Mouse (Mus musculus): ENCODE results near the gene Dpysl4. TPM values are rescaled to one million over a fixed set of nuclear protein-coding genes. Genes with fewer than 3 reads are reported as not detected.

Gene Dpysl4
- polyA plus RNA-seq (2017; shearing (Covaris generic)): under 1 TPM; 0.23 to 0.94 TPM

GRCm38 (mm10) chr7:139085629-139086194 is at the start of gene Dpysl4:
Gene Dpysl4, plus strand, starts transcription at chr7:139086001.

Other genes starting within 250 kb of the Dpysl4 start
- gene Ppp2r2d, start 239.9 kb upstream of the Dpysl4 start, polyA plus RNA-seq (2017; shearing (Covaris generic)): 10 to 100 TPM; 52.1 to 56.3 TPM
- gene Mapk1ip1, start 239.7 kb upstream of the Dpysl4 start, polyA plus RNA-seq (2017; shearing (Covaris generic)): 10 to 100 TPM; 16.6 to 27.7 TPM
- gene Bnip3, start 176.5 kb upstream of the Dpysl4 start, polyA plus RNA-seq (2017; shearing (Covaris generic)): 10 to 100 TPM; 14.6 to 21.8 TPM
- gene Jakmip3, start 145.3 kb upstream of the Dpysl4 start, polyA plus RNA-seq (2017; shearing (Covaris generic)): under 1 TPM; 0.07 to 0.11 TPM
- 1 to 10 TPM; 2.6 to 3.0 TPM for gene Lrrc27, start 127.0 kb downstream of the Dpysl4 start, polyA plus RNA-seq (2017; shearing (Covaris generic))
- gene Stk32c, start 127.3 kb downstream of the Dpysl4 start, polyA plus RNA-seq (2017; shearing (Covaris generic)): 10 to 100 TPM in 1 of 2 experiments, under 1 TPM in 1; 0.21 to 10.9 TPM
- 1 to 10 TPM; 3.7 to 5.8 TPM for gene Pwwp2b, start 162.5 kb downstream of the Dpysl4 start, polyA plus RNA-seq (2017; shearing (Covaris generic))

Measured in inflammation-experienced regulatory T-cells (primary cell).